Mouse (Mus musculus): Measurements from ENCODE around the gene Lamtor3. TPM values are rescaled to one million over a fixed set of nuclear protein-coding genes. Genes with fewer than 3 reads are reported as not detected.

Gene Lamtor3
- polyA plus RNA-seq, 1 experiment = not detected

- Histone ChIP-seq H3K27ac (ENCODE audit: insufficient read depth, low read depth, low read length) (no peak overlapping the region), H3K4me1 (ENCODE audit: control insufficient read depth, insufficient read depth, low read length) (peaks cover 9% of the 10 kb centered on the region), H3K4me3 (ENCODE audit: insufficient read depth, low read depth, low read length) (no peak overlapping the region)
- WGBS = 89% methylated on average over 4 of the region's 4 CpGs
- no peak for TF ChIP-seq CTCF (IDR thresholded peaks at IDR 0.05; ENCODE audit: insufficient read depth, low read depth, low read length)
- no peak for TF ChIP-seq POLR2A (IDR thresholded peaks at IDR 0.05; ENCODE audit: insufficient read depth, low read depth, low read length)
Measured at GRCm38 (mm10) chr3:137920594-137920993, 2.3 kb downstream of the Lamtor3 start.

GRCm38 (mm10) chr3:137927010-137927409 lies 8.7 kb downstream of the Lamtor3 start:
- no peaks in the 10 kb centered on the region for H3K4me1 ChIP-seq (ENCODE audit: control insufficient read depth, insufficient read depth, low read length)
- WGBS = 83% methylated on average over 4 of the region's 4 CpGs
- H3K27ac ChIP-seq (ENCODE audit: insufficient read depth, low read depth, low read length) = no peak overlapping the region
- TF ChIP-seq CTCF (IDR thresholded peaks at IDR 0.05; ENCODE audit: insufficient read depth, low read depth, low read length) (no peak), POLR2A (IDR thresholded peaks at IDR 0.05; ENCODE audit: insufficient read depth, low read depth, low read length) (no peak)
- no peak overlapping the region for H3K4me3 ChIP-seq (ENCODE audit: insufficient read depth, low read depth, low read length)

GRCm38 (mm10) chr3:137929940-137930339 lies 11.6 kb downstream of the Lamtor3 start:
- no peak overlapping the region for H3K27ac ChIP-seq (ENCODE audit: insufficient read depth, low read depth, low read length)
- TF ChIP-seq POLR2A (IDR thresholded peaks at IDR 0.05; ENCODE audit: insufficient read depth, low read depth, low read length) (no peak), CTCF (IDR thresholded peaks at IDR 0.05; ENCODE audit: insufficient read depth, low read depth, low read length) (no peak)
- no peaks in the 10 kb centered on the region for H3K4me1 ChIP-seq (ENCODE audit: control insufficient read depth, insufficient read depth, low read length)
- WGBS = 88% methylated on average over 3 of the region's 3 CpGs
- no peak overlapping the region for H3K4me3 ChIP-seq (ENCODE audit: insufficient read depth, low read depth, low read length)

GRCm38 (mm10) chr3:137932748-137933147 lies 14.4 kb downstream of the Lamtor3 start:
- TF ChIP-seq CTCF (IDR thresholded peaks at IDR 0.05; ENCODE audit: insufficient read depth, low read depth, low read length) (no peak), POLR2A (IDR thresholded peaks at IDR 0.05; ENCODE audit: insufficient read depth, low read depth, low read length) (no peak)
- Histone ChIP-seq H3K4me1 (ENCODE audit: control insufficient read depth, insufficient read depth, low read length) (no peaks in the 10 kb centered on the region), H3K27ac (ENCODE audit: insufficient read depth, low read depth, low read length) (no peak overlapping the region), H3K4me3 (ENCODE audit: insufficient read depth, low read depth, low read length) (no peak overlapping the region)
- 83% methylated on average over 7 of the region's 7 CpGs for WGBS

GRCm38 (mm10) chr3:137933986-137934385 lies 15.7 kb downstream of the Lamtor3 start:
- Histone ChIP-seq H3K4me1 (ENCODE audit: control insufficient read depth, insufficient read depth, low read length) (no peaks in the 10 kb centered on the region), H3K27ac (ENCODE audit: insufficient read depth, low read depth, low read length) (no peak overlapping the region), H3K4me3 (ENCODE audit: insufficient read depth, low read depth, low read length) (no peak overlapping the region)
- TF ChIP-seq POLR2A (IDR thresholded peaks at IDR 0.05; ENCODE audit: insufficient read depth, low read depth, low read length) (no peak), CTCF (IDR thresholded peaks at IDR 0.05; ENCODE audit: insufficient read depth, low read depth, low read length) (no peak)
- 78% methylated on average over 3 of the region's 3 CpGs for WGBS

GRCm38 (mm10) chr3:137935570-137936525 lies 17.5 kb downstream of the Lamtor3 start:
- TF ChIP-seq CTCF (IDR thresholded peaks at IDR 0.05; ENCODE audit: insufficient read depth, low read depth, low read length) (no peak), POLR2A (IDR thresholded peaks at IDR 0.05; ENCODE audit: insufficient read depth, low read depth, low read length) (no peak)
- WGBS = 60% methylated on average over 5 of the region's 5 CpGs
- Histone ChIP-seq H3K4me3 (ENCODE audit: insufficient read depth, low read depth, low read length) (no peak overlapping the region), H3K27ac (ENCODE audit: insufficient read depth, low read depth, low read length) (no peak overlapping the region), H3K4me1 (ENCODE audit: control insufficient read depth, insufficient read depth, low read length) (no peaks in the 10 kb centered on the region)

- TF ChIP-seq CTCF (IDR thresholded peaks at IDR 0.05; ENCODE audit: insufficient read depth, low read depth, low read length) = no peak
- TF ChIP-seq POLR2A (IDR thresholded peaks at IDR 0.05; ENCODE audit: insufficient read depth, low read depth, low read length) = no peak
- no peaks in the 10 kb centered on the region for H3K4me1 ChIP-seq (ENCODE audit: control insufficient read depth, insufficient read depth, low read length)
- WGBS = 53% methylated on average over 6 of the region's 6 CpGs
- H3K27ac ChIP-seq (ENCODE audit: insufficient read depth, low read depth, low read length) = no peak overlapping the region
- no peak overlapping the region for H3K4me3 ChIP-seq (ENCODE audit: insufficient read depth, low read depth, low read length)
Measured at GRCm38 (mm10) chr3:137936541-137936940, 18.2 kb downstream of the Lamtor3 start.

GRCm38 (mm10) chr3:137938608-137939007 lies 20.3 kb downstream of the Lamtor3 start:
- H3K4me1 ChIP-seq (ENCODE audit: control insufficient read depth, insufficient read depth, low read length) = no peaks in the 10 kb centered on the region
- TF ChIP-seq POLR2A (IDR thresholded peaks at IDR 0.05; ENCODE audit: insufficient read depth, low read depth, low read length) (no peak), CTCF (IDR thresholded peaks at IDR 0.05; ENCODE audit: insufficient read depth, low read depth, low read length) (no peak)
- no peak overlapping the region for H3K4me3 ChIP-seq (ENCODE audit: insufficient read depth, low read depth, low read length)
- 45% methylated on average over 6 of the region's 6 CpGs for WGBS
- H3K27ac ChIP-seq (ENCODE audit: insufficient read depth, low read depth, low read length) = no peak overlapping the region

GRCm38 (mm10) chr3:137940757-137941156 lies 22.5 kb downstream of the Lamtor3 start:
- H3K4me3 ChIP-seq (ENCODE audit: insufficient read depth, low read depth, low read length) = no peak overlapping the region
- H3K27ac ChIP-seq (ENCODE audit: insufficient read depth, low read depth, low read length) = no peak overlapping the region
- WGBS = 66% methylated on average over 4 of the region's 4 CpGs
- H3K4me1 ChIP-seq (ENCODE audit: control insufficient read depth, insufficient read depth, low read length) = no peaks in the 10 kb centered on the region
- TF ChIP-seq POLR2A (IDR thresholded peaks at IDR 0.05; ENCODE audit: insufficient read depth, low read depth, low read length) = no peak
- no peak for TF ChIP-seq CTCF (IDR thresholded peaks at IDR 0.05; ENCODE audit: insufficient read depth, low read depth, low read length)

Measured in olfactory bulb, adult 2 months (tissue).